Mouse (Mus musculus): ENCODE results near the gene Aldh16a1. TPM values are rescaled to one million over a fixed set of nuclear protein-coding genes. Genes with fewer than 3 reads are reported as not detected.
"Not testable (repeated sequence)": the region's sequence is repeated elsewhere in the genome, so short reads cannot be mapped to it uniquely, and the experiment has no call there.

Gene Aldh16a1
- polyA plus RNA-seq, 1 experiment from 2014 or later: 31.4 TPM

GRCm38 (mm10) chr7:45112529-45112928 is 41.9 kb downstream of the Aldh16a1 start:
- whole genome bisulfite sequencing (ENCODE audit: insufficient replicate concordance): 26% methylated on average over 3 of the region's 3 CpGs
- H3K4me3 ChIP-seq (replicated peaks): no peak overlapping the region
- H3K27ac ChIP-seq (replicated peaks): no peak overlapping the region
- H3K4me1 ChIP-seq (replicated peaks): peaks cover 24% of the 10 kb centered on the region
- H3K4me2 ChIP-seq: no peak overlapping the region
- no peak for ATAC-seq (ENCODE audit: insufficient read depth)
- H3K9ac ChIP-seq: no peak overlapping the region
- H3K27me3 ChIP-seq: no peaks in the 10 kb centered on the region
- no peaks in the 10 kb centered on the region for H3K9me3 ChIP-seq (replicated peaks)
- H3K36me3 ChIP-seq (replicated peaks): no peaks in the 10 kb centered on the region

- Histone ChIP-seq H3K4me3 (replicated peaks) (no peak overlapping the region), H3K36me3 (replicated peaks) (no peaks in the 10 kb centered on the region), H3K4me2 (no peak overlapping the region), H3K9ac (no peak overlapping the region), H3K27me3 (no peaks in the 10 kb centered on the region), H3K27ac (replicated peaks) (no peak overlapping the region), H3K9me3 (replicated peaks) (no peaks in the 10 kb centered on the region), H3K4me1 (replicated peaks) (peaks cover 23% of the 10 kb centered on the region)
- no peak for ATAC-seq (ENCODE audit: insufficient read depth)
- 64% methylated on average over 2 of the region's 2 CpGs for WGBS (ENCODE audit: insufficient replicate concordance)
Measured at GRCm38 (mm10) chr7:45111940-45112339, 42.4 kb downstream of the Aldh16a1 start.

DNA sequence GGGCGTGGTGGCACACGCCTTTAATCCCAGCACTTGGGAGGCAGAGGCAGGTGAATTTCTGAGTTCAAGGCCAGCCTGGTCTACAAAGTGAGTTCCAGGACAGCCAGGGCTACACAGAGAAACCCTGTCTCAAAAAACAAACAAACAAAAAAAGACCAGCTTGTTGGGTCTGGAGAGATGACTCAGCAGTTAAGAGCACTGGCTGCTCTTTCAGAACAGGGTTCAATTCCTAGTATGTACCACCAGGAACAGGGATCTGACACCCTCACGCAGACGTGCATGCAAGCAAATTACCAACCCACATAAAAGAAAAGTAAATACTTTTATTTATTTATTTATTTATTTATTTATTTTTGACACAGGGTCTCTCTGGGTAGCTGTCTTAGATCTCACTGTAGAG is 44.3 kb downstream of the Aldh16a1 start:
- not testable (repeated sequence) for H3K27me3 ChIP-seq; H3K9me3 ChIP-seq (replicated peaks); H3K36me3 ChIP-seq (replicated peaks); ATAC-seq (ENCODE audit: insufficient read depth); H3K4me3 ChIP-seq (replicated peaks); H3K4me2 ChIP-seq; H3K9ac ChIP-seq; H3K27ac ChIP-seq (replicated peaks)
- H3K4me1 ChIP-seq (replicated peaks): peaks cover 23% of the 10 kb centered on the region
- 57% methylated on average over 4 of the region's 4 CpGs for WGBS (ENCODE audit: insufficient replicate concordance)

- Histone ChIP-seq H3K4me2 (no peak overlapping the region), H3K9me3 (replicated peaks) (no peaks in the 10 kb centered on the region), H3K4me3 (replicated peaks) (no peak overlapping the region), H3K27ac (replicated peaks) (no peak overlapping the region), H3K9ac (no peak overlapping the region), H3K4me1 (replicated peaks) (peaks cover 25% of the 10 kb centered on the region), H3K36me3 (replicated peaks) (no peaks in the 10 kb centered on the region), H3K27me3 (no peaks in the 10 kb centered on the region)
- WGBS (ENCODE audit: insufficient replicate concordance): 33% methylated on average over 5 of the region's 5 CpGs
- ATAC-seq (ENCODE audit: insufficient read depth): no peak
Measured at GRCm38 (mm10) chr7:45107052-45107645, 47.2 kb downstream of the Aldh16a1 start.

GRCm38 (mm10) chr7:45106441-45106840 is 47.9 kb downstream of the Aldh16a1 start:
- no peaks in the 10 kb centered on the region for H3K9me3 ChIP-seq (replicated peaks)
- H3K4me3 ChIP-seq (replicated peaks): no peak overlapping the region
- ATAC-seq (ENCODE audit: insufficient read depth): no peak
- H3K36me3 ChIP-seq (replicated peaks): no peaks in the 10 kb centered on the region
- no peak overlapping the region for H3K9ac ChIP-seq
- H3K4me1 ChIP-seq (replicated peaks): peaks cover 21% of the 10 kb centered on the region
- no peak overlapping the region for H3K27ac ChIP-seq (replicated peaks)
- WGBS (ENCODE audit: insufficient replicate concordance): 67% methylated on average over 6 of the region's 6 CpGs
- H3K27me3 ChIP-seq: no peaks in the 10 kb centered on the region
- no peak overlapping the region for H3K4me2 ChIP-seq

- 65% methylated on average over 8 of the region's 8 CpGs for WGBS (ENCODE audit: insufficient replicate concordance)
- peaks cover 21% of the 10 kb centered on the region for H3K4me1 ChIP-seq (replicated peaks)
- H3K4me2 ChIP-seq: no peak overlapping the region
- no peaks in the 10 kb centered on the region for H3K27me3 ChIP-seq
- H3K4me3 ChIP-seq (replicated peaks): no peak overlapping the region
- H3K9ac ChIP-seq: no peak overlapping the region
- H3K9me3 ChIP-seq (replicated peaks): no peaks in the 10 kb centered on the region
- no peak for ATAC-seq (ENCODE audit: insufficient read depth)
- H3K36me3 ChIP-seq (replicated peaks): no peaks in the 10 kb centered on the region
- no peak overlapping the region for H3K27ac ChIP-seq (replicated peaks)
Measured at GRCm38 (mm10) chr7:45105491-45105890, 48.9 kb downstream of the Aldh16a1 start.

GRCm38 (mm10) chr7:45104941-45105340 is 49.4 kb downstream of the Aldh16a1 start:
- Histone ChIP-seq H3K4me1 (replicated peaks) (peaks cover 21% of the 10 kb centered on the region), H3K9me3 (replicated peaks) (no peaks in the 10 kb centered on the region), H3K36me3 (replicated peaks) (no peaks in the 10 kb centered on the region), H3K4me3 (replicated peaks) (no peak overlapping the region), H3K27ac (replicated peaks) (no peak overlapping the region), H3K4me2 (no peak overlapping the region), H3K9ac (no peak overlapping the region), H3K27me3 (no peaks in the 10 kb centered on the region)
- no peak for ATAC-seq (ENCODE audit: insufficient read depth)
- 65% methylated on average over 5 of the region's 5 CpGs for WGBS (ENCODE audit: insufficient replicate concordance)

- 0 out of 2 replicates have a peak within 1 kb of the TSS, but pooled peaks have one; percentile 18 for H3K9ac ChIP-seq
Measured at GRCm38 (mm10) chr7:45103652-45104180, 50.7 kb downstream of the Aldh16a1 start, which contains the start of gene Fcgrt. Fcgrt (minus strand) TSS chr7:45103851.

DNA sequence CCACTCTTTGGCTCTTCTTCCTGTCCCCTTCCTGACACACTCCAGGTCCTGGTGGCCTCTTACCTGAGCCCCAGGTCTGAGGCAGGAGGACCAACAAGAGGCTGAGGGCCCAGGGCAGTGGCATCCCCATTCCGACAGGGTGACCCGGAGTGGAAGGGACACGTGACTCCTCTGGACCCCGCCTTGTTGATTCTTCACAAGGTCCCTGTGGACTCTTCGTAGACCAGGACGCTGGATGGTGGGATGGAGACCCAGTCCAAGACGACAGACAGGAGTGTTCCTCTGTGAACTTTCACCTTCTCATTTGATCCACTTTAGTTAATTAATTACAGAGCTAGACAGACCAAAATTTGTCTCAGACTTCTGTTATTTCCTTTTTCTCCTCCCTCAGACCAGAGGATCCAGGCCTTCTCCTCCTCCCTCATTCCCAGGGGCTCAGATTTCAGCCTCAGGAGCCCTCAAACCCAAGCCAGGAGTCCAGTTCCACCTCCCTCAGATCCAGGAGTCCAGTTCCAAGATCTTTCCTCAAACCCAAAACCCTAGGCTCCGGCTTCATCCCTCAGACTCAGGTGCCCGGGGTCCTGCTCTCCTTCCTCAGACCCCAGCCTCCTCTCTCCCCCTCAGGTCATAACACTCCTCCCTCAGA is 51.3 kb downstream of the Aldh16a1 start:
- no peaks in the 10 kb centered on the region for H3K36me3 ChIP-seq (replicated peaks)
- H3K4me1 ChIP-seq (replicated peaks): peaks cover 21% of the 10 kb centered on the region
- no peaks in the 10 kb centered on the region for H3K9me3 ChIP-seq (replicated peaks)
- WGBS (ENCODE audit: insufficient replicate concordance): 57% methylated on average over 9 of the region's 9 CpGs
- peak; percentile 22 for ATAC-seq (ENCODE audit: insufficient read depth)
- no peaks in the 10 kb centered on the region for H3K27me3 ChIP-seq
- peak overlapping the region; percentile 57 for H3K4me2 ChIP-seq
- peak overlapping the region; percentile 78 for H3K27ac ChIP-seq (replicated peaks)
- H3K4me3 ChIP-seq (replicated peaks): peak overlapping the region; percentile 42
- 0 out of 2 replicates have a peak overlapping the region, but pooled peaks have one; percentile 18 for H3K9ac ChIP-seq

More at GRCm38 (mm10) chr7:45103652-45104180, 50.7 kb downstream of the Aldh16a1 start, which contains the start of gene Fcgrt:
- peaks cover 21% of the 10 kb centered on the region for H3K4me1 ChIP-seq (replicated peaks)
- H3K27me3 ChIP-seq: no peaks in the 10 kb centered on the region
- ATAC-seq (ENCODE audit: insufficient read depth): peak; percentile 84
- 44% methylated on average over 7 of the region's 7 CpGs for WGBS (ENCODE audit: insufficient replicate concordance)
- H3K36me3 ChIP-seq (replicated peaks): no peaks in the 10 kb centered on the region
- H3K27ac ChIP-seq (replicated peaks): peak within 1 kb of the TSS; percentile 78
- H3K4me2 ChIP-seq: peak within 1 kb of the TSS; percentile 57
- no peaks in the 10 kb centered on the region for H3K9me3 ChIP-seq (replicated peaks)
- H3K4me3 ChIP-seq (replicated peaks): peak within 1 kb of the TSS; percentile 42

DNA sequence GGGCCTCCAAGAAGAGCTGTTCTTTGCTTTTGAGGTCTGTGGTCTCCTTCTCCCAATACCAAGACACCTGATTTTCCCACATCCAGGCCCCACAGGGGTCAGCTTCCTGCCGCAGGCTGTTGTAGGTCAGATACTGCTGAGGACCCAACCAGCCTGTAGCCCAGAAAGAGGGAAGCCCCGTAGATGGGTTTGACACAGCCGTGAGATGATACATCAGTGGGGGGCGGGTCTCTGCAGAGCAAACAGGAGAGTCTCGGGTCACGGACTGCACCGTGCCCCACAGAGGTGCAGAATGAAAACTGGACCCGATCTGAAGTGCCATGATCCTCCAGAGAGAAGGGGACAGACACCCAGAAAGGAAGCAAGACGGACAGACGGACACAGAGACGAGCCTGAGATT is 51.9 kb downstream of the Aldh16a1 start:
- H3K9me3 ChIP-seq (replicated peaks): no peaks in the 10 kb centered on the region
- H3K9ac ChIP-seq: no peak overlapping the region
- 47% methylated on average over 11 of the region's 11 CpGs for WGBS (ENCODE audit: insufficient replicate concordance)
- H3K27ac ChIP-seq (replicated peaks): no peak overlapping the region
- H3K36me3 ChIP-seq (replicated peaks): no peaks in the 10 kb centered on the region
- H3K4me1 ChIP-seq (replicated peaks): peaks cover 21% of the 10 kb centered on the region
- peak overlapping the region; percentile 57 for H3K4me2 ChIP-seq
- H3K27me3 ChIP-seq: no peaks in the 10 kb centered on the region
- H3K4me3 ChIP-seq (replicated peaks): peak overlapping the region; percentile 42
- ATAC-seq (ENCODE audit: insufficient read depth): no peak

DNA sequence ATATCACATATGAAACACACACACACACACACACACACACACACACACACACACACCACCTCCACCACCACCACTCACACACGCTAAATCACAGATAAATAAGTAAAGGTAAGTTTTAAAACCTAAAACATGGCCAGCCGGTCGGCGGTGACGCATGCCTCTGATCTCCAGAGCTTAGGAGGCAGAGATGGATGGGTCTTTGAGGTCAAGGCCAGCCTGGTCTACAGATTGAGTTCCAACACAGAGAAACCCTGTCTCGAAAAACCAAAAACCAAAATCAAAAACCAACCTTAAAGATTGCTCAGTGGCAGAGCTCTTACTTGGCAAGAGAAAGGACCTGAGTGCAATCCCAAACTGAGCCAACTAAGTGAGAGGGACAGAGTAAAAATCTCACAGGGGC is 54.3 kb downstream of the Aldh16a1 start:
- H3K9me3 ChIP-seq (replicated peaks): no peaks in the 10 kb centered on the region

More for the DNA sequence above, 54.3 kb downstream of the Aldh16a1 start:
- H3K4me1 ChIP-seq (replicated peaks): peaks cover 24% of the 10 kb centered on the region
- ATAC-seq (ENCODE audit: insufficient read depth): no peak
- H3K36me3 ChIP-seq (replicated peaks): no peaks in the 10 kb centered on the region
- H3K4me3 ChIP-seq (replicated peaks): no peak overlapping the region
- no peak overlapping the region for H3K27ac ChIP-seq (replicated peaks)
- H3K9ac ChIP-seq: no peak overlapping the region
- H3K4me2 ChIP-seq: no peak overlapping the region
- no peaks in the 10 kb centered on the region for H3K27me3 ChIP-seq
- WGBS (ENCODE audit: insufficient replicate concordance): 74% methylated on average over 6 of the region's 6 CpGs
